Mouse (Mus musculus) forebrain, postnatal 0 days (tissue): ENCODE measurements around the gene Iqcf4. TPM values are rescaled to one million over a fixed set of nuclear protein-coding genes. Genes with fewer than 3 reads are reported as not detected.
"Not testable (repeated sequence)": the region's sequence is repeated elsewhere in the genome, so short reads cannot be mapped to it uniquely, and the experiment has no call there.

ENCODE experiments used
- ATAC-seq: fragments of 200-750 bp; cut with Nextera tagmentation; 2 replicates; pipeline ENCODE4 v1.8.0; 2017; ENCODE audit warnings: mild to moderate bottlenecking, moderate library complexity
- DNase-seq: peaks from one replicate; pipeline ENCODE4 v3.0.0-alpha.2; 2015
- H3K27ac ChIP-seq: fragments of 300-500 bp; sonication (generic); 2 replicates; pipeline ENCODE4 v1.5.1; 2014; ENCODE audit warnings: low read depth, mild to moderate bottlenecking, antibody characterized with exemption, low read length, moderate library complexity, mixed read lengths
- H3K27me3 ChIP-seq: fragments of 300-500 bp; sonication (generic); 2 replicates; pipeline ENCODE4 v1.6.1; 2014; ENCODE audit warnings: mild to moderate bottlenecking, low read length, mixed read lengths; ENCODE audit not compliant: insufficient read depth
- H3K36me3 ChIP-seq: fragments of 300-500 bp; sonication (generic); 2 replicates; pipeline ENCODE4 v1.6.1; 2014; ENCODE audit warnings: mild to moderate bottlenecking, moderate library complexity; ENCODE audit not compliant: insufficient read depth
- H3K4me1 ChIP-seq: fragments of 300-500 bp; sonication (generic); 2 replicates; pipeline ENCODE4 v1.6.1; 2014; ENCODE audit warnings: antibody characterized with exemption; ENCODE audit not compliant: insufficient read depth
- H3K4me2 ChIP-seq: fragments of 300-500 bp; sonication (generic); 2 replicates; pipeline ENCODE4 v1.6.1; 2014; ENCODE audit warnings: low read depth, mild to moderate bottlenecking, moderate library complexity
- H3K4me3 ChIP-seq: fragments of 300-500 bp; sonication (generic); 2 replicates; pipeline ENCODE4 v1.5.1; 2014; ENCODE audit warnings: low read depth, low read length, mixed read lengths
- H3K9ac ChIP-seq: fragments of 300-500 bp; sonication (generic); 2 replicates; pipeline ENCODE4 v1.6.1; 2014; ENCODE audit warnings: mild to moderate bottlenecking
- H3K9me3 ChIP-seq: fragments of 300-500 bp; sonication (generic); 2 replicates; pipeline ENCODE4 v1.6.1; 2016; ENCODE audit warnings: low read length
- CTCF ChIP-seq: sonication (generic); IDR thresholded peaks from 2 replicates; pipeline ENCODE4 v1.5.1; 2016; ENCODE audit warnings: antibody characterized with exemption, control low read depth, low read depth
- WGBS: fragments of 180-500 bp; shearing (Covaris S2); extraction: QIAGEN DNeasy Blood & Tissue Kit; methylation state at CpG from one replicate; pipeline ENCODE4 v1.1.7; 2014; 5-methylcytosine and 5-hydroxymethylcytosine counted together
- polyA plus RNA-seq: library from polyadenylated mRNA; unstranded; fragments of >200 nt; fragmentation: Nextera tagmentation; extraction: Ambion mirVana; gene quantifications from 2 replicates; pipeline ENCODE4 v1.2.1, GENCODE M21; 2015
- total RNA-seq: library from RNA; depleted of rRNA; stranded (reverse); fragments of >200 nt; gene quantifications from 2 replicates; pipeline ENCODE4 v1.2.3, GENCODE M21; 2014

Gene Iqcf4
- total and polyA plus RNA-seq, 2 experiments from 2014 or later: not detected

- Histone ChIP-seq H3K27me3 (no peaks in the 10 kb centered on the region), H3K9ac (no peak overlapping the region), H3K9me3 (no peaks in the 10 kb centered on the region), H3K4me3 (no peak overlapping the region), H3K4me2 (no peak overlapping the region), H3K4me1 (no peaks in the 10 kb centered on the region), H3K36me3 (no peaks in the 10 kb centered on the region), H3K27ac (no peak overlapping the region)
- TF ChIP-seq CTCF: no peak
- ATAC-seq (peak; percentile 27), DNase-seq (no peak)
- WGBS: 65% methylated on average over 7 of the region's 7 CpGs
Observed at GRCm38 (mm10) chr9:106595836-106596235, 25.0 kb upstream of the Iqcf4 start.

GRCm38 (mm10) chr9:106595402-106595801 is 24.6 kb upstream of the Iqcf4 start:
- not testable (repeated sequence) for H3K4me1 ChIP-seq, H3K27ac ChIP-seq, H3K4me2 ChIP-seq, H3K9me3 ChIP-seq, ATAC-seq, H3K36me3 ChIP-seq, H3K27me3 ChIP-seq, DNase-seq, H3K9ac ChIP-seq, H3K4me3 ChIP-seq
- WGBS: 7% methylated on average over 4 of the region's 4 CpGs

- no peak for TF ChIP-seq CTCF
- Histone ChIP-seq H3K4me1 (no peaks in the 10 kb centered on the region), H3K27me3 (no peaks in the 10 kb centered on the region), H3K27ac (no peak overlapping the region), H3K36me3 (no peaks in the 10 kb centered on the region), H3K4me2 (no peak overlapping the region), H3K9ac (no peak overlapping the region), H3K9me3 (no peaks in the 10 kb centered on the region), H3K4me3 (no peak overlapping the region)
- WGBS: 87% methylated on average over 5 of the region's 5 CpGs
- ATAC-seq (no peak), DNase-seq (peak; percentile 22)
Observed at GRCm38 (mm10) chr9:106592158-106592557, 21.4 kb upstream of the Iqcf4 start.

GRCm38 (mm10) chr9:106582552-106582951 is 11.8 kb upstream of the Iqcf4 start:
- Histone ChIP-seq H3K9ac (no peak overlapping the region), H3K9me3 (0 out of 2 replicates have a peak, but pooled peaks cover 4% of the 10 kb centered on the region), H3K27ac (no peak overlapping the region), H3K4me3 (no peak overlapping the region), H3K4me2 (no peak overlapping the region), H3K4me1 (no peaks in the 10 kb centered on the region), H3K36me3 (no peaks in the 10 kb centered on the region), H3K27me3 (no peaks in the 10 kb centered on the region)
- DNase-seq: no peak
- WGBS: 74% methylated on average over 1 of the region's 1 CpGs
- ATAC-seq: no peak
- TF ChIP-seq CTCF: no peak

- ATAC-seq: no peak
- WGBS: 82% methylated on average over 7 of the region's 7 CpGs
- no peaks in the 10 kb centered on the region for H3K4me1 ChIP-seq
- no peak for DNase-seq
- no peaks in the 10 kb centered on the region for H3K36me3 ChIP-seq
- H3K27me3 ChIP-seq: no peaks in the 10 kb centered on the region
- H3K4me2 ChIP-seq: no peak overlapping the region
- H3K9me3 ChIP-seq: 0 out of 2 replicates have a peak, but pooled peaks cover 4% of the 10 kb centered on the region
- no peak overlapping the region for H3K9ac ChIP-seq
- TF ChIP-seq CTCF: no peak
- H3K27ac ChIP-seq: no peak overlapping the region
- no peak overlapping the region for H3K4me3 ChIP-seq
Observed at GRCm38 (mm10) chr9:106580016-106580415, 9.2 kb upstream of the Iqcf4 start.

- 78% methylated on average over 2 of the region's 2 CpGs for WGBS
- no peak for TF ChIP-seq CTCF
- H3K27ac ChIP-seq: no peak overlapping the region
Observed at GRCm38 (mm10) chr9:106576112-106576511, 5.3 kb upstream of the Iqcf4 start.

GRCm38 (mm10) chr9:106573366-106573765 is 2.6 kb upstream of the Iqcf4 start:
- no peaks in the 10 kb centered on the region for H3K36me3 ChIP-seq
- H3K4me1 ChIP-seq: no peaks in the 10 kb centered on the region
- H3K4me3 ChIP-seq: no peak overlapping the region
- H3K4me2 ChIP-seq: no peak overlapping the region
- DNase-seq (no peak), ATAC-seq (no peak)
- H3K27me3 ChIP-seq: no peaks in the 10 kb centered on the region
- no peak overlapping the region for H3K27ac ChIP-seq
- 91% methylated on average over 5 of the region's 5 CpGs for WGBS
- no peak overlapping the region for H3K9ac ChIP-seq
- no peaks in the 10 kb centered on the region for H3K9me3 ChIP-seq
- TF ChIP-seq CTCF: no peak

More at GRCm38 (mm10) chr9:106576112-106576511, 5.3 kb upstream of the Iqcf4 start:
- H3K36me3 ChIP-seq: no peaks in the 10 kb centered on the region
- no peak for DNase-seq
- ATAC-seq: no peak
- H3K4me1 ChIP-seq: no peaks in the 10 kb centered on the region
- no peak overlapping the region for H3K9ac ChIP-seq
- 0 out of 2 replicates have a peak, but pooled peaks cover 4% of the 10 kb centered on the region for H3K9me3 ChIP-seq
- no peak overlapping the region for H3K4me3 ChIP-seq
- no peak overlapping the region for H3K4me2 ChIP-seq
- no peaks in the 10 kb centered on the region for H3K27me3 ChIP-seq

- H3K9ac ChIP-seq: no peak overlapping the region
- H3K4me1 ChIP-seq: no peaks in the 10 kb centered on the region
- ATAC-seq (no peak), DNase-seq (no peak)
- no peak for TF ChIP-seq CTCF
- H3K36me3 ChIP-seq: no peaks in the 10 kb centered on the region
- H3K4me2 ChIP-seq: no peak overlapping the region
- WGBS: 89% methylated on average over 2 of the region's 2 CpGs
- H3K27ac ChIP-seq: no peak overlapping the region
- H3K4me3 ChIP-seq: no peak overlapping the region
- no peaks in the 10 kb centered on the region for H3K27me3 ChIP-seq
- H3K9me3 ChIP-seq: no peaks in the 10 kb centered on the region
Observed at GRCm38 (mm10) chr9:106572186-106572585, 1.4 kb upstream of the Iqcf4 start.
